Mouse (Mus musculus) E14TG2a.4 (cell line): ENCODE measurements around the gene Sept8.

ENCODE experiments used
- CTCF ChIP-seq: conservative IDR thresholded peaks from 2 replicates; pipeline ENCODE4 v1.5.1; 2014; ENCODE audit warnings: low read length
- POU5F1 ChIP-seq: IDR thresholded peaks from 2 replicates; pipeline ENCODE4 v1.6.1; 2014; ENCODE audit warnings: low read length, borderline replicate concordance

DNA sequence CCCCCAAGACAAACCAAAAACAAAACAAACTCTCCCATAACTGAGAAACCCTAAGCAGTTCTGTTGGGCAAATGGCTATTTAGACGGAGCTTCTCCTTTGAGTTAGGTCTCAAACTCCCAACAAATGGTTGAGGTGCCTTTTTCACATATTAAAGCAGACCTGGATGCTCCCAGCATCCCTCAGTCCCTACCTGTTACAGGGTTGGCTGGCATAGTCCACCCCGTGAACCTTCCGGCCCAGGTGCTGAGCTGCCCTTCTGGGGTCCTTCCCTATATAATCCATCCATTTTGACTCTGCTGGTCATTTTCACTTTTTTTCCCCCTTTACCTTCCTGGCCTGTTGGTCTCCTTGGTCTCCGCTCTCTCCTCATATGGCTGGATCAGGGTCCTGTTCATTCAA lies 47.6 kb downstream of the Sept8 start:
- TF ChIP-seq CTCF (no peak), POU5F1 (no peak)
